Mouse (Mus musculus): ENCODE measurements around the gene Dgka.

DNA sequence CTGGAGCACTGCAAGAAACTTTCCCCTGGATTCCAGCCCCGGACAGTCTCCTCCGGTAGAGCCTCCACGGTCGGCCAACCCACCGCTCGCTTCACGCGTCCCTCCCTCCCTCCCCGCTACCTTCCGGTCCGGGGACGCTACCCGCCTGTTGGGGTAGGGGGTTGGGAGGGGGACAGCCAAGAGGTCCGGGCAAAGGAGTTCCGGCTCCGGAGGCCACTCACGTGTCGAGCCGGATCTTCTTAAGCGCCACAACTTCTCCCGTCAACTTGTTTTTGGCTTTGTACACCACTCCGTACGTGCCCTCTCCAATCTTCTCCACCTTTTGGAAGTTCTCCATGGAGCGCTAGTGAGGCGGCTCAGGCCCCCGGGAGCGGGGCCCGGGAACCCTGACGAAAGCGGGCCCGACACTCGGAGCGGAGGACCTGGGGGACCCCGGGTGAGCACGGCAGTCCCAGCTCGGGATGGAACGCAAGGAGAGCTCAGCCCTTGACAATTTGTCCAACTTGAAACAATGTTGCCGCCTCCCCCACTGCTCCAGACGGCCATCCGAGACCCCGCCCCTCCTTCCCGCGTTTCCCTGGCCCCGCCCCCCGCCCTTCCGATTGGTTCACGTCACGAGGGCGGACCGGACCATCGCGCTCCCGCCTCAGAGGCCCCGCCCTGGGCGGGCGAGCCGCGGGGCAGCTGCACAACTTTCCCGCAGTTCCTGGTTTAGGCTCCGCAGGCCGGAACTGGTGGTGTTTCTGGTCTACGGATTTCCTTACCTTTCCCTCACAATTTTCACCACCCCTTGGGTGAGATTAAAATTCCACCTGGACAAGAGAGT lies 40.0 kb downstream of the Dgka start, which contains the start of gene Cdk2:
- TF ChIP-seq CTCF (IDR thresholded peaks at IDR 0.05; ENCODE audit: control insufficient read depth, insufficient read depth, low read length) (no peak), POLR2A (IDR thresholded peaks at IDR 0.05; ENCODE audit: borderline replicate concordance, control insufficient read depth, low read depth, low read length) (peak; percentile 87; the same call in 1 of the 2 replicates)
